Mouse (Mus musculus): ENCODE results near the gene Cdt1. TPM values are rescaled to one million over a fixed set of nuclear protein-coding genes. Genes with fewer than 3 reads are reported as not detected.

Cdt1 gene
- polyA plus RNA-seq (2016; fragmentation: Nextera tagmentation; extraction: Ambion mirVana): 30.0 and 34.7 TPM in 2 replicates

DNA sequence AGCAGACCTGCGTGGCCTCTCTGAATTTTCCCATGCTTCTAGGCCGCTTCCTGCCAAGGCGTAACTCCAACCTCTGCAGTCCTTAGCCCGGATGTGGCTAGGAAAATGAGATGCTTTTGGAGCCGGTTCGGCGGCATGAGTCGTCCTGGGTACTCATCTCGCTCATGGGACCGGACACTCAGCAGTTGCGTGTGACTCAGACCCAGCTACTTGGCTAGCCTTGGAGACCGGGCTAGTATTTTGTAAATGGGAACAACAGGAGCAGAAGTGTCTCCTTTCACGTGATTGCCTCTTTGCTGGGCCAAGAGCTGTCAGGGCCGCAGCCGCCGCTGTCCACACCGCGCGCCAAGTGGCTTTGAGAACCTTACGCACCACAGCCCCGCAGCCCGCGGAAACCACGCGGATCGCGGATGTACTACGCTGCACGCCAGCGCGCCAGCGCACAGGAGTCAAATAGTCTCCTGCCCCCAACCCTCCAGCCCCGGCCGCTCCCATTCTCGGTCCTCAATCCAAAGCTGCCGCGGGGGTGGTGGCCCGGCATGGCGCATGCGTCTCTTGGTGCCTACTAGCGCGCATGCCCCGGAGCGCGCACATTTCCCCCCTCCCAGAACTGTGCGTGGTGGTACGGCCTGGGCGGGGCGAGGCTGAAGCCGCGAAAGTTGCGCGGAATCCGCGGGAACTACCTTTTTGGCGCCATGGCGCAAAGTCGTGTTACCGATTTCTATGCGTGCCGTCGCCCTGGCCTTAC is at the start of gene Cdt1:
Gene Cdt1, plus strand, starts transcription at position 655 of the 748 bp plus-strand sequence.
- Histone ChIP-seq H3K9me3 (no peaks in the 10 kb centered on the region), H3K9ac (replicated peaks) (peak within 1 kb of the TSS; percentile 83), H3K4me2 (replicated peaks) (peak within 1 kb of the TSS; percentile 90), H3K4me3 (peak within 1 kb of the TSS; percentile 79), H3K27ac (replicated peaks) (peak within 1 kb of the TSS; percentile 87), H3K36me3 (peaks cover 29% of the 10 kb centered on the region), H3K4me1 (peaks cover 30% of the 10 kb centered on the region), H3K27me3 (no peaks in the 10 kb centered on the region)
- WGBS: under 1% methylated on average over 62 of the region's 62 CpGs
- ATAC-seq (ENCODE audit: low FRiP score, low read depth): peak; percentile 94

DNA sequence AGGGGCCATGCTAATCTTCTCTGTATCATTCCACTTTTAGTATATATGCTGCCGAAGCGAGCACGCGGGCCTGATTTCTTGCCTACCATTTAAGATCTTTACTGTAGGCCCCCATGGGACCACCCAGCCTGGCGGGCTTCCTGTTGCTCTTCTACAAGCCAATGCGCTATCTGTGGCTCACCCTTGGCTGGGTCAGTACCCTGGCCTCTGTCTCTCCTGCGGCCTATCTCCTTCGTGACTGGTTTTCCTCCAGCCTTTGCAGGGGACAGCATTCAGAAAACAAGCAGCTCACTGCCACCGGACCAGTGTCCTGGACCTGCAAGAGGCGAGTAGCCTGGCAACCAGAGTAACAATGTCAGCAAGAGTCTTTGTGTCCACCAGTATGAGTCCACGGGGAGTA is 47.2 kb upstream of the Cdt1 start:
- WGBS: 78% methylated on average over 11 of the region's 11 CpGs
- Histone ChIP-seq H3K36me3 (no peaks in the 10 kb centered on the region), H3K9ac (replicated peaks) (no peak overlapping the region), H3K27ac (replicated peaks) (no peak overlapping the region), H3K4me3 (no peak overlapping the region), H3K27me3 (peaks cover 17% of the 10 kb centered on the region), H3K9me3 (no peaks in the 10 kb centered on the region), H3K4me2 (replicated peaks) (no peak overlapping the region), H3K4me1 (peaks cover 35% of the 10 kb centered on the region)
- no peak for ATAC-seq (ENCODE audit: low FRiP score, low read depth)

DNA sequence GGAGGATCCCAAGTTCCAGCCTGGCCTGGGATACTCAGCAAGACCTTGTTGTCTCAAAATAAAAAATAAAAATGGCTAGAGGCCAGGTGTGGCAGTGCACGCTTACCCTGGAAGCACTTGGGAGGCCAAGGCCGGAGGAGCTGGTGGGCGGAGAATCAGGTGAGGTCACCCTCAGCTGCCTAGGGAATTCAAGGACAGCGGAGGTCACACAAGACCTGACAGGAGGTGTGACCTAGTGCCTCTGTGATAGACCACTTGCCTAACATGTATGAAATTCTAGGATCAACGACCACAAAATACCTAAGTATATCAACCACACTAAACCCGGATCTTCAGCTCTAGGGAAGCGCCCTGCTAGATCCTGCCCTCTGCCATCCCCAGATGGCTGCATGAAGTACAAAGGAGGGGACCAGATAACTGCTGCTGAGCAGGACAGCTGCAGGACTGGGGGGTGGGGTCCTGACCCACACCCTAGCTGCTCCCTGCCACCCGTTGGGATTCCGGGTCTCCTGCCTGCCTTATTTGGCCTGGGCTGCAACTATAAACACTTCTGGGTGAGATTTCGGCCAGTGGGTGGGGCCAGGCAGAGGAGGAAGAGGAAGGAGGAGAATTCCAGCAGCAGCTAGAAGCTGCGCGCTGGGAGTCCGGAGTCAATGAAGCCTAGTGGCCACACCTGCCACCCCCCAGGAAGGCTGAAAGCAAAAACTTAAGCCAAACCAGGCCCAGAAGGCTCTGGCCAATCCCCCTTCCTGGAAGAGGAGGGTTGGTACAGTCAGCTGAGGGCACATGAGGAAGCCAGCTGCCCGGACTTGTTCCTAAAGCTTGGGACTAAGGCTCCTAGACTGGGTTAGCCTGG is 44.8 kb upstream of the Cdt1 start:
- 57% methylated on average over 14 of the region's 14 CpGs for WGBS
- Histone ChIP-seq H3K36me3 (no peaks in the 10 kb centered on the region), H3K4me2 (replicated peaks) (0 out of 2 replicates have a peak overlapping the region, but pooled peaks have one; percentile 22), H3K27ac (replicated peaks) (peak overlapping the region; percentile 64; the same call in 1 of the 2 replicates), H3K9me3 (no peaks in the 10 kb centered on the region), H3K27me3 (peaks cover 17% of the 10 kb centered on the region), H3K9ac (replicated peaks) (no peak overlapping the region; the same call in 1 of the 2 replicates), H3K4me1 (peaks cover 25% of the 10 kb centered on the region), H3K4me3 (no peak overlapping the region)
- ATAC-seq (ENCODE audit: low FRiP score, low read depth): no peak

DNA sequence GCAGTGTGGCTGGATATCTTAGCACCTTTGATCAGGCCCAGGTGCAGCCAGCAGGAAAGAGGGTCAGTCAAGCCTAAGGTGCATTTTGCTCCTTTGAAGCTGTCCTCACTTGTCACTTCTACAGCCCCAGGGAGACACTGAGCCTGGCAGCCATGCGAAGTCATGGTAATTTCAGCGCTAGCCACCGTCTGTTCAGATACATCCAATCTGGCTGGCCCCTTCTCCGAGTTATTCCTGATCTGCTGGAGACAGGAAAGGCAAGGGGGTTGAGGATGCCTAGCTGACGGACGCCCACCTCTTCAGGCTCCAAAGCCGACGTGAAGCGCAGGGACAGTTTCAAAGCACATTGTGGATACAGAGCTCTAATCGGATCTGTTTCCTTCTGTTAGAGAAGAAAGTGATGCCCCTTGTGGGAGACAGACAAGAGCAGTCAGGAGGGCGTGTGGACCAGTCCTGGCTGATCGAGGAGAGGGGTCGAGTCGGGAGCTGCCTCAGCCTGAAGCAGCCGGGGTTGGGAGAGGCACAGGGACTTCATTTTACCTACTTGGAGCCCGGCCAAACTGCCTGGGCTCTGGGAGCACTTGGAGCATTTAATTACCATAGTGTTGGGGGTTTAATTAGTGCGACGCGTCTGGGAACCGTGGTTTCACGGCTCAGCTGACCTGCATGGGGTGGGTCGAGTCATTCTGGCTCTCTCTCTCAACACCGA is 44.0 kb upstream of the Cdt1 start:
- Histone ChIP-seq H3K36me3 (no peaks in the 10 kb centered on the region), H3K27ac (replicated peaks) (peak overlapping the region; percentile 64), H3K4me1 (peaks cover 22% of the 10 kb centered on the region), H3K9ac (replicated peaks) (no peak overlapping the region; the same call in 1 of the 2 replicates), H3K9me3 (no peaks in the 10 kb centered on the region), H3K4me2 (replicated peaks) (peak overlapping the region; percentile 22), H3K27me3 (peaks cover 17% of the 10 kb centered on the region), H3K4me3 (no peak overlapping the region)
- ATAC-seq (ENCODE audit: low FRiP score, low read depth): no peak
- 21% methylated on average over 23 of the region's 23 CpGs for WGBS

DNA sequence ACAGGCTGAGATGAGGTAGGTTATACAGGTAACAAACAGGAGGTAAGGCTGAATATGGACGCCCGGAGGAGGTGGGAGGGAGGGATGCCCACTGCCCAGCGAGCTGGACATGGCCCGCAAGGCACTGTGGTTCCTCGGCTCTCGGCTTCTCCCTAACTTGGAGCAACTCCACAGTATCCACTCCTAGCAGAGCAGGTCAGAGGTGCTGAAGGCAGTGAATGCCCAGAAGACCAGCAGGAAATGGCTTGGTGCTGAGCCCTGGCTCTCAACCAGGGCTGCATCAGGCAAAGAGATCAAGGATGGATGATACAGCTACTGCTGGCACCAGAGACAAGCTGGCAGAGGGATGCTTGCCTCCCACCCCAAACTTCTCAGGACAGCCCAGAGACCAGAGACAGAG is 43.3 kb upstream of the Cdt1 start:
- Histone ChIP-seq H3K36me3 (no peaks in the 10 kb centered on the region), H3K27me3 (peaks cover 17% of the 10 kb centered on the region), H3K4me3 (no peak overlapping the region), H3K4me2 (replicated peaks) (no peak overlapping the region; the same call in 1 of the 2 replicates), H3K4me1 (peaks cover 22% of the 10 kb centered on the region), H3K9me3 (no peaks in the 10 kb centered on the region), H3K9ac (replicated peaks) (no peak overlapping the region), H3K27ac (replicated peaks) (no peak overlapping the region)
- no peak for ATAC-seq (ENCODE audit: low FRiP score, low read depth)
- 76% methylated on average over 6 of the region's 6 CpGs for WGBS

DNA sequence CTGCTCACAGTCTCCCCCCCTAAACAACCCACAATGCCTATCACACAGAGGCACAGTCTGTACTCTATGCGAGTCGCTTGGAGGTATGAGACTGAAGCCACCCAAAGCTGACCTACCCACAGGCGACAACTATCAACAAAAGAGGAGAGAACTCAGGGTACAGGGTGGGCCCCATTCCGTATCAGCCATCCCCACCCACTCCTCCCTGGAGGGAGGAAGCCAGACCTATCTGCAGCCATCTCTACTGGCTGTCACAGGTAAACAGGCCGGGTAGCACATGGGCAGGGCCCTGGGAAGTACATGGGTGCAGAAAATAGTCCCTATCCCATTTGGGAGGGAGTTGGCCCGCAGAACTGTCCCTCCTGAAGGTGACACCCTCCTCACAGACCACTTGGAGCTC is 42.8 kb upstream of the Cdt1 start:
- Histone ChIP-seq H3K9ac (replicated peaks) (no peak overlapping the region), H3K4me3 (no peak overlapping the region), H3K9me3 (no peaks in the 10 kb centered on the region), H3K4me2 (replicated peaks) (no peak overlapping the region), H3K36me3 (no peaks in the 10 kb centered on the region), H3K4me1 (peaks cover 22% of the 10 kb centered on the region), H3K27ac (replicated peaks) (no peak overlapping the region), H3K27me3 (peaks cover 17% of the 10 kb centered on the region)
- no peak for ATAC-seq (ENCODE audit: low FRiP score, low read depth)
- WGBS: 84% methylated on average over 6 of the region's 6 CpGs

DNA sequence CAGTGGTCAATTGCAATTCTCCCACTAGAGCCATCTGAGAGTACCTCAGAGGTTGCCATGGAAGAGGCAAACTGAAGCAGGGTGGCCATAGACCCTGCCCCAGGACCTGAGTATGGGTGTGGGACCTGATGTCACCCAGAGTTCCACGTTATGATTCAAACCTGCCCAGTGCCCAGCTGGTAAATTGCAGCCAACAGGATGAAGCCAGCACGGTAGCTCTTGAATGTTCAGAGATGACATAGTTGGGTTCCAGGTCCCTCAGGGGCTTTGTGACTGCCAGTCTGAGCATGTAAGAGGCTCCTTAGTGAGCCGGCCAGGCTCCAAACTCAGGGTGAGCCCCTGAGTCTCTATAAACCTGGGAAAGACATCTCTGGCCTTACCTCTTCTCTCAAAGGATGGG is 41.7 kb upstream of the Cdt1 start:
- no peak for ATAC-seq (ENCODE audit: low FRiP score, low read depth)
- Histone ChIP-seq H3K36me3 (no peaks in the 10 kb centered on the region), H3K27me3 (peaks cover 17% of the 10 kb centered on the region), H3K4me3 (no peak overlapping the region), H3K4me2 (replicated peaks) (no peak overlapping the region), H3K4me1 (peaks cover 22% of the 10 kb centered on the region), H3K9ac (replicated peaks) (no peak overlapping the region), H3K9me3 (no peaks in the 10 kb centered on the region), H3K27ac (replicated peaks) (no peak overlapping the region)
- 81% methylated on average over 3 of the region's 3 CpGs for WGBS

DNA sequence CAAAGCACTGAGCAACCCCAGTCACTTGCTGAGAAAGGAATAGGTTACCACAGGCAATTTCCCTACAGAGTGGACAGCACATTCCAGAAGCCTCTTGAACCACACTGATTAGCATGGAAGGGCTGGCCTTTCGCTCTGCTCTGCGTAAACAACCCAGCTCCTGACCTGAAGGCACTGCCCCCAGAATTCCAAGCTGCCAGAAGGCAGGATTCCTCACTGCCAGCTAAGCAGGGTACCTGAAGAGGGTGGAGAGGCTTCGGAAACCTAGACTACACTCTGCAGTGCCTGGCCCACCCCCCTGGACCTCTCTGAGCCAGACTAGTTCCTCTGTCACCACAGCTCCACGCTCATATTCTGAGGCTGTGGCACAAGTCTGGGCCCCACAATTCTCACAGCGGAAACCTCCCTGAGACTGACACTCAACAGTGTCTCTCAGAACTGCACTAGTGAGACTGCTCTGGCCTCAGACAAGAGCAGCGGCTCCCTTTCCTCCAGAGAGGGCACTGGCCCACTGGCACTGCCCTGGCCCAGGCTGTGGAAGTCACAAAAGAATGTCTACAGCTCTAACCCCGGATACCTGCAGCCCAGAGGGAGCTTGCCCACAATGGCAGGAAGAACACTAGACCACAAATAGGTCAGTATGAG is 41.2 kb upstream of the Cdt1 start:
- Histone ChIP-seq H3K4me3 (no peak overlapping the region), H3K27ac (replicated peaks) (no peak overlapping the region), H3K9me3 (no peaks in the 10 kb centered on the region), H3K4me1 (peaks cover 22% of the 10 kb centered on the region), H3K36me3 (no peaks in the 10 kb centered on the region), H3K27me3 (peaks cover 17% of the 10 kb centered on the region), H3K4me2 (replicated peaks) (no peak overlapping the region), H3K9ac (replicated peaks) (no peak overlapping the region)
- WGBS: 80% methylated on average over 7 of the region's 7 CpGs
- no peak for ATAC-seq (ENCODE audit: low FRiP score, low read depth)

DNA sequence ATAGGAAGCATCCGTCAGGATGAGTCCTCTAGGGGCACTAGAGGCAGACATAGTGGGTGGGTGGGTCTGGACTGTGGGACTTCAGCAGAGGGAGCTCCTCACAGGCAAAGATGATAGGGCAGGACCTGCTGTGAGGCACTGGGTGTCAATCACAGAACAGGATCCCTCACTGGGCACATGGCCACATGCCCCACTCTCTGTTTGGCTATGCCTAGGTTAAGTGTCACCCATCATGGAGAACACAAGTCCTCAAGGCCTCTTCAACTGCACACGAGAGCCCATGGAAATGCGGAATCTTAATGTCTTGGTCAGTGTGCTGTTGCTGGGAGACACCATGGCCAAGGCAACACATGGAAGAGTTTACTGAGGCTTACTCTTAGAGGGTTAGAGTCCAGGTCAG is 39.9 kb upstream of the Cdt1 start:
- 89% methylated on average over 3 of the region's 3 CpGs for WGBS
- Histone ChIP-seq H3K4me3 (no peak overlapping the region), H3K9me3 (no peaks in the 10 kb centered on the region), H3K27me3 (peaks cover 16% of the 10 kb centered on the region), H3K36me3 (no peaks in the 10 kb centered on the region), H3K27ac (replicated peaks) (no peak overlapping the region), H3K4me2 (replicated peaks) (no peak overlapping the region), H3K9ac (replicated peaks) (no peak overlapping the region), H3K4me1 (peaks cover 21% of the 10 kb centered on the region)
- no peak for ATAC-seq (ENCODE audit: low FRiP score, low read depth)

DNA sequence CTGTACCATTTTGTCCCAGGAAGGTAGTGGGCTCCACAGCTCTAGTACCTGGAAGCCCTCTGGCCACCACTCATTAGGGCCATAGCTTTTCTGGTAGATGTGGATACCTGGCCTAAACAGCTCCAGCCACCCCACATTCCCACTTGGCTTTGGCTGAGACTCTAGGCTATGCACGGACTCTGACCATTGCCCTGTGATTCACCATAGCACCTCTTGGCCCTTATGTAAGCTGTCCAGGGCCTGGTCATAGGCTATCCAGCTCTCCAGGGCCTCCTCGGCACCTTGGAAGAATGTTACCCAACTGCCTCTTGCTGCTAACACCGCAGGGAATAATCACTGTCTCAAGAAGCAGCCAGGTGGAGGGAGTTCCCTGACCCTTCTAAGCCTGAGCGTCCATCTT is 38.7 kb upstream of the Cdt1 start:
- Histone ChIP-seq H3K27ac (replicated peaks) (no peak overlapping the region), H3K4me3 (no peak overlapping the region), H3K4me1 (peaks cover 9% of the 10 kb centered on the region), H3K36me3 (no peaks in the 10 kb centered on the region), H3K9me3 (no peaks in the 10 kb centered on the region), H3K27me3 (peaks cover 6% of the 10 kb centered on the region; the same call in 1 of the 2 replicates), H3K9ac (replicated peaks) (no peak overlapping the region), H3K4me2 (replicated peaks) (no peak overlapping the region)
- WGBS: 86% methylated on average over 4 of the region's 4 CpGs
- no peak for ATAC-seq (ENCODE audit: low FRiP score, low read depth)

DNA sequence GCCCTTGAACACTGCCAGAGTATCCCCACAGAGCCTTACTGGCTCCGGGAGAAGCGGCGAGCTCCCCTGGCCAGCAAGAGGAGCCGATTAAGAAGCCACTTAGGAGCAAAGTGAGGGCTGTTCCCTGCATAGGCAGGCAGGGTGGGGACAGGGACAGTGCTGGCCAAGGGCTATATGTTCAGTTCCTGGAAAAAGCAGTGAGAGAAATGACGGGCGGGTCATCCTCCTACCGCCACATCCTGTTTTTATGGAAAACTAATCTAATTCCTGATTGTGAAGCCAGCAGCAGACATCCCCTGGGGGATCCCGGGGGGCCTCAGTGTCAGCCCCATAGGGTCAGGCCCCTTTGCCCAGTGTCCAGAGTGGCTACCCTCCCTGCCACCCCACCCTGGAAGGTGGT is 36.5 kb upstream of the Cdt1 start:
- H3K4me1 ChIP-seq: no peaks in the 10 kb centered on the region
- no peak overlapping the region for H3K9ac ChIP-seq (replicated peaks)
- H3K9me3 ChIP-seq: no peaks in the 10 kb centered on the region
- no peaks in the 10 kb centered on the region for H3K36me3 ChIP-seq
- no peaks in the 10 kb centered on the region for H3K27me3 ChIP-seq
- no peak overlapping the region for H3K27ac ChIP-seq (replicated peaks)
- no peak overlapping the region for H3K4me2 ChIP-seq (replicated peaks)
- 86% methylated on average over 8 of the region's 8 CpGs for WGBS
- no peak for ATAC-seq (ENCODE audit: low FRiP score, low read depth)
- no peak overlapping the region for H3K4me3 ChIP-seq
